Mouse (Mus musculus) spleen, postnatal 36 days (tissue): ENCODE data around the gene Gm21721.
"Not testable (repeated sequence)": the region's sequence is repeated elsewhere in the genome, so short reads cannot be mapped to it uniquely, and the experiment has no call there.

Experiments used
- DNase-seq, 2 experiments: peaks; one replicate each; pipeline ENCODE4 v3.0.0; 2022; ENCODE audit warnings: low spot score in 2 of 2, mixed read lengths in 1 of 2

The Gm21721 gene

GRCm38 (mm10) chrY:9202090-9202489 is at the start of gene Gm21721:
Gm21721 (minus strand) TSS chrY:9202190.
- DNase-seq: not testable (repeated sequence)
